Mouse (Mus musculus) neural tube, embryonic 10.5 days (tissue): ENCODE data around the gene Sh3bgr.

ENCODE experiments used
- DNase-seq: peaks from one replicate; pipeline ENCODE4 v3.0.0-alpha.2; 2017; ENCODE audit warnings: low spot score; ENCODE audit errors: extremely low spot score

The Sh3bgr gene

GRCm38 (mm10) chr16:96209789-96210188 lies 9.5 kb downstream of the Sh3bgr start:
- no peak for DNase-seq

DNA sequence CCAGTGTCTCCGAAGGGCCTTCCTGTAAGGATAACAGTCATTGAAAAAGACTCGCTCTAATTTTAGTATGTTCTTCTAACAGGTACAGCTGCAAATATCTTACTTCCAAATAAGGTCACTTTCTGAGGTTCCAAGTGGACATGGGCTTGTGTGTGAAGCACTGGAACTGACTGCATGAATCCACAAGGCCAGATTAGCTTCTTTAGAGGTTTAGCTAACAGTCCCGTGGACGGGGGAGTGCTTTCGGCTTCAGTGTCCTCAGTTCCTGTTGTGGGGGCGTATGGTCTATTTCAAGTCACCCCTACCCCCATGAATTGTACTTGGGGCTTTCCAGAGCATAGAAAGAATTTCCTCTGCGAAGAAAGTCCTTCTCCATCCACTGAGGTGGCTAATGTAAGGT lies 10.6 kb downstream of the Sh3bgr start:
- no peak for DNase-seq

- DNase-seq, result no peak
Measured at GRCm38 (mm10) chr16:96213027-96213426, 12.8 kb downstream of the Sh3bgr start.

- no peak for DNase-seq
Measured at GRCm38 (mm10) chr16:96221491-96221890, 21.2 kb downstream of the Sh3bgr start.

- DNase-seq, result no peak
Measured at GRCm38 (mm10) chr16:96221959-96222358, 21.7 kb downstream of the Sh3bgr start.

- DNase-seq, result no peak
Measured at GRCm38 (mm10) chr16:96222452-96222851, 22.2 kb downstream of the Sh3bgr start.

GRCm38 (mm10) chr16:96228438-96228837 lies 28.2 kb downstream of the Sh3bgr start:
- DNase-seq, result no peak

DNA sequence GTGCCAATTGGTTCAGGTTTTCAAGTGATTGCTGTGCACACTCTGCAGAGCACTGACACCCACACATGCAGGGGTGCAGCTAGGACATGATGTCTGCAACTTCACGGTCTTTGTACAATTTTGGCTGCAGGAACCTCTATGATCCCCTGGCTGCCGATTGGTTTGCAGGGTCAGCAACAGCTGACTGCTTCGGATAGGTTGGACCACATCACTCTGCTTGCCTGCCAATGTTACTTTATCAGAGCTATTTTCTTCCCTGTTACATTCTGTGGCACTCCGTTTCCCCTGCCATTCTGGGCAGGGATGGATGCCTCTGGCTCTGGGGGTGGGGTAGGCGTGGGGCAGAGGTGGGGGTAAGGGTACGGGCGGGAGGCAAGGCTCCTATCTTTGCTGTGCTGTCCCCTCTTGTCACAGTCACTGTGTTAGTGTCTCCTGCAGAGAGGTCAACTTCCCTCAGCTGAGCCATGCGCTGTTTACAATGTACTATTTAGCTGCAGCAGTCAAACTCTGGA lies 28.9 kb downstream of the Sh3bgr start:
- no peak for DNase-seq

DNA sequence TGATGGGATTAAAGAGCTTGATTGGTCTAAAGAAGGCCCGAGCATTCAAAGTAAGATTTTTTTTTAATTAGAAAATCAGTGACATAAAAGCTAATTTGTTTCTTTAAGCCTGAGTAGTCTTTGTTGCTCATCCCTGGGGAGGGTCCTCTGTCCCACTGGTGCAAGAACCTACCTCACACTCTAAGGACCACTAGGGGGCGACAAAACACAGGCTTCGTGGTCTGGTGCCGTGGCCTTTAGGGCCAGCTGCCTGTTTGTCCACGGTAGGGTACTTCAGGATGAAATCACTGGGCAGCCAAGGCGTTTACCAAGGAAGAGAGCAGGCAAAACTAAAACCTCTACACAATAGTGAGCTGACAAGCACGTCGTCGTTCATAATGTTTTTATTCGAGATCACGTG lies 30.2 kb downstream of the Sh3bgr start:
- DNase-seq, result peak; percentile 77

DNA sequence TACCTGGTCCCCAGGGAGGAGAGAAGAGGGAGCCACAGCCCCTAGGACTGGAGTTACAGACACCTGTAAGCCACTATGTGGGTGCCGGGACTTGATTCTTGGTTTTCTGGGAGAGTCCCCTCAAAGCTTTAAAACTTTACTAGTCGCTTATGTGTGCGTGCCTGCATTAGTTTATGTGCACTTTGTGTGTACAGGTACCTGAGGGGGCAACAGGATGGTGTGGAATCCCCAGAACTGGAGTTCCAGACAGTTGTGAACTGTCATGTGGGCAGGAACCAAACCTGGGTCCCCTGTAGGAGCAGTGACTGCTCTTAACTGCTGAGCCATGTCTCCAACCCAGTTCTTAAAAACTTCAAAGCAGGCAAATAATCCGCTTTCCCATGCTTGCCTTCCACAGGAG lies 31.0 kb downstream of the Sh3bgr start:
- no peak for DNase-seq

- no peak for DNase-seq
Measured at GRCm38 (mm10) chr16:96231974-96232373, 31.7 kb downstream of the Sh3bgr start.

DNA sequence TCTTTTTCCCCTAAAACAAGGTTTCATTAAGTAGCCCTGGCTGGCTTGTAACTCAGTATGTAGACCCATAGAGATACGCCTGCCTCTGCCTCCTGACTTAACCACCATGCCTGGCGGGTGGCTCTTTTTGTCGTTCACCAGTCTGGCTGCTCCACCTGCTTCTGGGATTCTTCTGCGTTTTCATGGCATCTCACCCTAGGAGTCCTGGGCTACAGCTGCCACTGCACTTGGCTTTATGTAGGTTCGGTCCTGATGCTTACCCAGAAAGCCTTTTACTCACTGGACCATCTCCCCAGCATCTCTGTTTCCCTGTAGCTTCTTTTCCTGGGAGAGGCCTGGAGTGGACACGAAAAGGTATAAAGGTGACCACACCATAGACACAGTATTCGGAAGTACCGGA lies 33.7 kb downstream of the Sh3bgr start:
- DNase-seq, result no peak

DNA sequence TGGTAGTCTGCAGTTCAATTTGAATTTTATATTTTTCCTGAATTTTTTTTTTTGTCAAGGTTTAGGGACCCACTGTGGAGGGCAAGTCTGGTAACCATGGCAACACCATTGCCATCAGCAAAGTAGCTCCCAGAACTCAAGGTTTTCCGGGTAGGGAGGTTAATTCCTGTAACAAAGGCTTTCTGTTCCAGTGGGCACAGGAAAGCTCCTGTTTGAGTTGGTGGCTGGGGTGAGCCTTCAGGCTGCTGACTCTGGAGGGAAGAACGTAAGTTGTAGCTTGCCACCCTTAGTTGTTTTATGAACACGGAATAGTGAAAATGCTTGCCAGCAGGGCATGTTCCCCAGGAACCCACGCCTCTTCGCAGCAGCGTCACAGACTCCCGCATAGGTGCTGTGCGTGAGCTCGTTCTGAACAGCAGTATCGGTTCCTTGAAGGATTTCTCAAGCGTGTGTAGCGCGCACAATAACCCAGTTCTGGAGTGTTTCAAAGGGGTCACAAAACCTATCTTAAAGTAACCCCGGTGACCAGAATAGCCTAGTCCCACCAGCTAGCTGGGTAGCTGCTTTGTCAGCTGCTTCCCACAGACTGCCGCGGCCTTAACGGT lies 35.2 kb downstream of the Sh3bgr start, which contains the start of gene B3galt5:
Gene B3galt5 (plus strand): TSS at position 436 of the 605 bp plus-strand sequence.
- DNase-seq, result no peak

GRCm38 (mm10) chr16:96244496-96244895 lies 44.2 kb downstream of the Sh3bgr start:
- no peak for DNase-seq

- DNase-seq, result no peak
Measured at GRCm38 (mm10) chr16:96249635-96250034, 49.4 kb downstream of the Sh3bgr start.

GRCm38 (mm10) chr16:96252146-96252545 lies 51.9 kb downstream of the Sh3bgr start:
- no peak for DNase-seq

DNA sequence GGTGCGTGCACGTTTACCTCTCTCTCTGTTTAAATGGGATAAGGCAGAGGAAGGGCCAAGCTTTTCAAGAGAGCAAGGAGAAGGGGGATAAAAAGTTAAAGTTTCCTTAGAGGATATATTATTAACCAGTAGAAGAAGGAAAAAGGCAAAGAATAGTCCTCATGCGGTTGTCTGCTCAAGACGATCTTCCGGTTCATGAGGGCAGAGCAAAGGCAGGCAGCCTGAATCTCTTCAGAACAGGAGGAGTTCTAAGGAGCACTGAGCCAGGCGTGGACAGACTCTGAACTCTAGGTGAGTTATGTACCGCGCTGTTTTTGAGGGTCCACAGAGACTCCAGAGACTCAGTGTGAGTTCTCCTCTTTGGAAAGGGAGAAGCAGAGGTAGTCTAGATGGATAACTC lies 58.2 kb downstream of the Sh3bgr start:
- no peak for DNase-seq

DNA sequence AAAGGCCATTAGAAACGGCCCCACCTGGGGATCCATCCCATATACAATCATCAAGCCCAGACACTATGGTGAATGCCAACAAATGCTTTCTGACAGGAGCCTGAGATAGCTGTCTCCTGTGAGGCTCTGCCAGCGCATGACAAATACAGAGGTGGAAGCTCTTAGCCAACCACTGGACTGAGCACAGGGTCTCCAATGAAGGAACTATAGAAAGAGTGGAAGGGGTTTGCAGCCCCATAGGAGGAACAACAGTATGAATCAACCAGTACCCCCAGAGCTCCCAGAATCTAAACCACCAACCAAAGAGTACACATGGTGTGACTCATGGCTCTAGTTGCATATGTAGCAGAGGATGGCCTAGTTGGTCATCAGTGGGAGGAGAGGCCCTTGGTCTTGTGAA lies 71.5 kb downstream of the Sh3bgr start:
- no peak for DNase-seq

- no peak for DNase-seq
Measured at GRCm38 (mm10) chr16:96272929-96273619, 72.8 kb downstream of the Sh3bgr start.

GRCm38 (mm10) chr16:96276596-96276995 lies 76.3 kb downstream of the Sh3bgr start:
- DNase-seq, result no peak
